Mouse (Mus musculus): ENCODE results near the gene Nup133.

DNA sequence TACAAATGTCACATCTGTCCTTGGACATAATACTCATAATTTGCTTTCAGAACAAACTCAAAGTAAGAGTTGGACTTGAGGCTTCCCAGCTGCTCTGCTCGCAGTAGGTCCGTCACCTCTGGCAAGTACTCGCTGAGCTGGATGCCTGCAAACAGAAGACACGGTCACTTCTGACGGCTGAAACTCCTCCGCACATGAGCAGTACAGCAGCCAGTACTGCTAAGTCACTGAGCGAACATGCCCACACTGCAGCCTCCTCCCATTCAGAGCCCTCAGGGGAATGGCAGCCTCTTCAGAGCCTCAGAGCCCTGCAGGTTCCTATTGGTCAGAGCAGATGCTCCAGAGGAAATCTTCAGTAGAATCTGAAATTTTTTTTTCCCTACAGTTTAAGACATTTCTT is 49.7 kb downstream of the Nup133 start:
- TF ChIP-seq CTCF (IDR thresholded peaks at IDR 0.05; ENCODE audit: extremely low read depth, insufficient read depth, insufficient read length, insufficient replicate concordance) (no peak), POLR2A (IDR thresholded peaks at IDR 0.05; ENCODE audit: low read depth, low read length) (no peak)

All from spleen, adult 2 months (tissue).